Mouse (Mus musculus) mouse embryonic stem cell (cell line): ENCODE measurements around the gene Necap2.

Experiments used
- in situ Hi-C, 2 experiments: fragments of 300-500 bp; cut with MboI; formaldehyde crosslinking; loops; 1 replicate in 1 of 2; 3 replicates in 1 of 2; pipeline ENCODE4 v1.14.3; 2019 to 2020; ENCODE audit warnings: low sequenced_read_pairs in 2 of 2, low pct_unique_long_range_greater_than_20kb in 1 of 2, mixed read lengths in 1 of 2; ENCODE audit not compliant: unreplicated experiment in 1 of 2

Necap2 gene

GRCm38 (mm10) chr4:141052442-141052841, 25.7 kb downstream of the Necap2 start:
- in situ Hi-C loops, result no loop called here

GRCm38 (mm10) chr4:141049476-141049835, 28.7 kb downstream of the Necap2 start:
- in situ Hi-C loops, result no loop called here

GRCm38 (mm10) chr4:141048810-141049475, 29.2 kb downstream of the Necap2 start:
- in situ Hi-C loops, result no loop called here

GRCm38 (mm10) chr4:141044816-141045215, 33.3 kb downstream of the Necap2 start:
- in situ Hi-C loops, result no loop called here

DNA sequence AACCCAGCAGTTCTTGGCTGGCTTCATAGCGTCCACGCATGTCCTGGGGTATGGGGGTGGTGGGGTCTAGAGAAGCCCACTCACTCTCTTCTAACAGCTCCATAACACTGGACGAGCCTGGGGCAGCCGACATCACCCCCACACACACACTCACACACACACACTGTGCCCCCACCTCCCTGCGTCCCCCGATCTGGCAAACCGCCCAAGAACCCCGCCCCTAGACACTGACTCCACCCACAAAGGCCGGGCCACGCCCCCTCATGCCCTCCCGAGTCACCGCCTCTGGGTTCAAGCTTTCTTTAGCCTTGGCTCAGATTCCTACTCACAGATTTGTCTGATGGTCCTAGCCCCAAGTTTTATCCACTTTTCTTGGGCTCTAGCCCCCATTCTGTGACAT, 37.0 kb downstream of the Necap2 start:
- in situ Hi-C loops, result no loop called here

GRCm38 (mm10) chr4:141033606-141034549, 44.3 kb downstream of the Necap2 start:
- in situ Hi-C loops, result no loop called here

DNA sequence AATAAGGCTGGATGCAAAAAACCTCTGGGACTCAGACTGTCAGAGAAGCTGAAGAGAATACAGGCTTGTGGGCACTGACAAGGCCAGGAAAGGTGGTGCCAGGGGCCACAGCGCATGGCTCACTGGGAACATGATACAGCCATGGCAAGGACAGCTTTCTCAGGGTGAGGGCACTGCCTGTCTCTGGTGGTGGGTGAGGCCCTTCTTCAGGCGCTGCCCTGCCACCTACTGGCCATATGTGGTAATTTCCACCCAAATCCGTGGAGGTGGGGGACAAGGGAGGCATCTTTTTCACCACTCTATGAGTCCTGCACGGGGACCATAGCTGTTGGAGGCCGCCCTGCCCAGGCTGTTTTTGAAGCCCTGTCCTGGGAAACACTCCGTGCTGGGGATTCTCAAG, 46.4 kb downstream of the Necap2 start:
- in situ Hi-C loops, result no loop called here

DNA sequence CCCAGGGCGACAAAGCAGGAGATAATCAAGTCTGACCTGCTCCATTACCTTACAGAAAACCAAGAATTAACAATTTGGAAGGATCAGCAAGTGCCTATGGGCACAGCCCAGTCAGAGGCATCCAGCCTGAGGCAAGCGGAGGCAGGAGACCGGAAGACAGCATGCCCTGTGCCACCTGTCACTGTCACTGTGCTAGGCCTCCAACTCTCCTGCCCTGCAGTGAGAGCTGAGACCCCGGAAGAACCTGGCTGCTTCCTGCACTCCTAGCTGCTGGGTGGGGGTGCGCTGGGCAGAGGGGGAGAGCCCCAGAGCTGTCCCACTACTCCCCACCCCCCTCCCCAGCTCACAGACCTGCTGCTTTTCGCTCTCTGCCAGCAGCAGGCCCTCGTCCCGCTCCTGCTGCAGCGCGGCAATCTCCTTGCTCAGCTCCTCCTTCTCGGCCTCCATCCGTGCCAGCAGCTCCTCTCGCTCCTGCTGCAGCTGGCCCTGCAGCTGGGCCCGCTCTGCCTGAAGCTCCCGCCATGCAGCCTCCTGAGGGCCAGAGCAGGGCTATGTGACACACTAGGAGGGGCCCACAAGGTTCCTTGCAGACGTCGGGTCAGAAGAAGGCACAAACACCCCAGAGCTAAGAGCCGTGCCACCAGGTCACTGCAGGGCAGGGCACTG, 47.5 kb downstream of the Necap2 start:
- in situ Hi-C loops, result no loop called here

- in situ Hi-C loops, result loop anchor here in 1 of 2 experiments (10.0 kb wide), 1 partner anchor 50 kb away; no protein-coding TSS in a partner anchor
These were observed 53.2 kb downstream of the Necap2 start for GRCm38 (mm10) chr4:141024992-141025391.

DNA sequence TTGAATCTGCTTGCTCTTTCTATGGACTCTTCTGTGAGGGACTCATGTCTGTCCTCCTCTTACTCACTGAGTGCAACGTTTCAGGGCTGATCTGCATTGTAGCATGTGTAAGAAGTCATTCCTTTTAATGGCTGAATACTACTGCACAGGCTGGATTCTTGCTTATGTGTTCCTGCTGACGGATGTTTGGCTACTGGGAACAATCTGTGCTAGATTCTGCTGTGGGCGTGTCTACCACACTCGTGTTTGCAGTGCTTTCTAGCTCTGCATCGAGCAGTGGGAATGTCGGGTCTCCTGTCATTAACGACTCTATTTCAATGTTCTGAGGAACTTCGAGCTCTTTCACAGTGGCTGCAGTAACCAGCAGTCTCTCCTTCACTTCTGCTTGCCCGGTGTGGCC, 54.1 kb downstream of the Necap2 start:
- in situ Hi-C loops, result loop anchor here in 1 of 2 experiments (10.0 kb wide), 1 partner anchor 49 kb away; no protein-coding TSS in a partner anchor

GRCm38 (mm10) chr4:141021614-141021929, 56.6 kb downstream of the Necap2 start:
- in situ Hi-C loops, result loop anchor here in 1 of 2 experiments (10.0 kb wide), 1 partner anchor 47 kb away; no protein-coding TSS in a partner anchor

DNA sequence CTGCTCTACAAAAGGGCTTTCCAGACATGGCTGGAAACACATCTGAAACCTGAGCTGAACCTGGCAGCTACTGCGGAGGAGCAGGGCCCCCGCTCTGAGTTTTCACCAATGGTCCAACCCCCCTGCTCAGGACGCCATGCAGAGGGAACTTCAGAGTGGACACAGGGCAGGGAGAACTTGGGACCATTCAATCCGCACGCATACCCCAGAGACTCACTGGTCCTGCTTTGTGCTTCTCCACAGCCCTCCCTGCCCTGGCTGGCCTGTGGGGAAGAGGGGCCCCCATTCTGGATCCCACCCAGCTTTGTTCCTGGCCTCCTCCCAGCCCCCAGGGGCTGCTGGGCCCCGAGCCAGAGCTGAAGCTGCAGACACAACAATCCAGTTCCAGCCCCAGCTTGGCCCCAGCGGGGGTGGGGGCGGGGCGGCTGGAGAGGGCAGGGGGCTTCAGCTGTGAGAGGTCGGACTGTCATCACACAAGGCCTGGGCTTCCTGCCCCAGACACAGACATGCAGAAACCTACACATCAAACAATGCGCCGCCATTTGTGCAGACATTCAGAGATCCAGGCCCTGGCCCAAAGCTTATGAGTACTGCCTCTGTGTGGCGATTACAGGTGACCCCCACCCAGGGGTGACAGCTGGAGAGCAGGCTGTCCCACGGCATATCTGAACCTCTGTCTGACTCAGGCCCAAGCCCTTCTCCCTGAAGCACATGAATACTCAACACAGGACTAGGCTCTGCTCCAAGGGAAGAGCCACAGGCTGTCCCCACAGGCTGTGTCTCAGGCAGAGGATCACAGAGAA, 57.1 kb downstream of the Necap2 start:
- in situ Hi-C loops, result loop anchor here in 1 of 2 experiments (10.0 kb wide), 1 partner anchor 46 kb away; no protein-coding TSS in a partner anchor

DNA sequence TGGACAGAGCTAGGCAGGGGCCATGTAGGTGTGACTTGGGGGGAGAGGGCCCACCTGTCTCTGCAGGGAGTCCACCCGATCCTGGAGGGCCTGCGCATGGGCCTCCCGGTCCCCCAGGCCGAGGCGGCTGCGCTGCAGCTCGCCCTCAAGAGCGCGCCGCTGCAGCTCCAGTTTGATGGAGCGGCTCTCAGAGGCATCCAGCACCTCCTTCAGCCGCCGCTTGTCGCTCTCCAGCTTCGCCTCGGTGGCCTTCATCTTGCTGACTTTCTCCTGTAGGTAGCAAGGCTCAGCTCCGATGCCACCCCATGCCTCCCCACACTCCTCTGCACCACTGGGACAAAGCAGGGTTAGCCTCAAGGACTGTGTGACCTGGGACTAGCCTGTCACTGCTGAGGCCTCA, 57.9 kb downstream of the Necap2 start:
- in situ Hi-C loops, result loop anchor here in 1 of 2 experiments (10.0 kb wide), 1 partner anchor 45 kb away; no protein-coding TSS in a partner anchor

GRCm38 (mm10) chr4:141017657-141018436, 60.3 kb downstream of the Necap2 start:
- in situ Hi-C loops, result no loop called here
